Mouse (Mus musculus) heart, embryonic 12.5 days (tissue): Measurements from ENCODE around the gene Slc39a11. TPM values are rescaled to one million over a fixed set of nuclear protein-coding genes. Genes with fewer than 3 reads are reported as not detected.

Source experiments
- ATAC-seq: fragments of 200-750 bp; cut with Nextera tagmentation; 2 replicates; pipeline ENCODE4 v1.8.0; 2017; ENCODE audit warnings: moderate TSS enrichment, moderate library complexity; ENCODE audit not compliant: insufficient number of reproducible peaks, low FRiP score
- H3K27ac ChIP-seq: fragments of 300-500 bp; sonication (generic); 2 replicates; pipeline ENCODE4 v1.5.1; 2016; ENCODE audit warnings: mild to moderate bottlenecking, moderate library complexity; ENCODE audit not compliant: poor library complexity, severe bottlenecking
- H3K27me3 ChIP-seq: fragments of 300-500 bp; sonication (generic); replicated peaks from 2 replicates; pipeline ENCODE4 v1.6.1; 2016; ENCODE audit warnings: mild to moderate bottlenecking, moderate library complexity
- H3K36me3 ChIP-seq: fragments of 300-500 bp; sonication (generic); 2 replicates; pipeline ENCODE4 v1.6.1; 2016; ENCODE audit warnings: mild to moderate bottlenecking, moderate library complexity
- H3K4me1 ChIP-seq: fragments of 300-500 bp; sonication (generic); replicated peaks from 2 replicates; pipeline ENCODE4 v1.6.1; 2016; ENCODE audit warnings: mild to moderate bottlenecking
- H3K4me2 ChIP-seq: fragments of 300-500 bp; sonication (generic); 2 replicates; pipeline ENCODE4 v1.6.1; 2016; ENCODE audit warnings: mild to moderate bottlenecking, moderate library complexity
- H3K4me3 ChIP-seq: fragments of 300-500 bp; sonication (generic); 2 replicates; pipeline ENCODE4 v1.5.1; 2016; ENCODE audit warnings: mild to moderate bottlenecking
- H3K9ac ChIP-seq: fragments of 300-500 bp; sonication (generic); 2 replicates; pipeline ENCODE4 v1.6.1; 2016; ENCODE audit warnings: mild to moderate bottlenecking, moderate library complexity
- H3K9me3 ChIP-seq: fragments of 300-500 bp; sonication (generic); replicated peaks from 2 replicates; pipeline ENCODE4 v1.6.1; 2016; ENCODE audit warnings: mild to moderate bottlenecking, moderate library complexity
- WGBS: fragments of 180-500 bp; shearing (Covaris S2); methylation state at CpG from one replicate; pipeline ENCODE4 v1.1.7; 2016; 5-methylcytosine and 5-hydroxymethylcytosine counted together
- polyA plus RNA-seq: library from polyadenylated mRNA; unstranded; fragments of >200 nt; fragmentation: Nextera tagmentation; extraction: Ambion mirVana; gene quantifications from 2 replicates; pipeline ENCODE4 v1.2.1, GENCODE M21; 2016

Slc39a11 gene
- polyA plus RNA-seq, 1 experiment from 2014 or later: 19.0 TPM

GRCm38 (mm10) chr11:113338581-113338980, 311.3 kb downstream of the Slc39a11 start:
- no peaks in the 10 kb centered on the region for H3K27me3 ChIP-seq
- no peak overlapping the region for H3K27ac ChIP-seq
- no peak overlapping the region for H3K4me3 ChIP-seq
- WGBS: 34% methylated on average over 5 of the region's 5 CpGs
- no peak for ATAC-seq
- peaks cover 5% of the 10 kb centered on the region; the same call in 1 of the 2 replicates for H3K4me1 ChIP-seq
- H3K9me3 ChIP-seq: peaks cover 7% of the 10 kb centered on the region; the same call in 1 of the 2 replicates
- no peak overlapping the region for H3K9ac ChIP-seq
- no peak overlapping the region for H3K4me2 ChIP-seq
- peaks cover 7% of the 10 kb centered on the region for H3K36me3 ChIP-seq

GRCm38 (mm10) chr11:113335706-113336105, 314.2 kb downstream of the Slc39a11 start:
- 80% methylated on average over 5 of the region's 5 CpGs for WGBS

DNA sequence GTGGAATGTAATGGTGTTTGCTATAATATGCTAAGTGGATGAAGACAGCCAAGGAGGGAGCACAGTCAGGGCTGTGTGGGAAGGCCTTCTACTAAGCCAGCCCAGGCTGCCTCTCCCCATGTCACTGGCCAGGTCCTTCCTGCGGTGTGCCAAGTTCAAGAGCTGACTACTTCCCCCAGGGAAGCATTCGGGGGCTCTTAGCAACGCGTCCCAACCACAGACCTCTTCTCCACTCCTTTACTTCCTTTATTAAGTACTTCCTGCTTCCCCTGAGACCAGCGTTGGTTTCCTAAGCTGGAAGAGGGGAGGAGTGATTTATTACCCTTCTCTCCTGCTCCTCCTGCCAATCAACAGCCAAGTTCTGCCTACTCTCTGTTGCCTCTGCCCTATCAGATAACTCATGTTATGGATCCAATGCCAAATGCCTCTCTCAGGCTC, 315.4 kb downstream of the Slc39a11 start:
- Histone ChIP-seq H3K9me3 (no peaks in the 10 kb centered on the region; the same call in 1 of the 2 replicates), H3K4me3 (no peak overlapping the region), H3K36me3 (no peaks in the 10 kb centered on the region), H3K27me3 (no peaks in the 10 kb centered on the region), H3K9ac (no peak overlapping the region), H3K4me1 (peaks cover 15% of the 10 kb centered on the region), H3K27ac (no peak overlapping the region), H3K4me2 (no peak overlapping the region)
- WGBS: 50% methylated on average over 5 of the region's 5 CpGs
- no peak for ATAC-seq

More at GRCm38 (mm10) chr11:113335706-113336105, 314.2 kb downstream of the Slc39a11 start:
- no peaks in the 10 kb centered on the region; the same call in 1 of the 2 replicates for H3K9me3 ChIP-seq
- no peak for ATAC-seq
- no peaks in the 10 kb centered on the region for H3K27me3 ChIP-seq
- no peak overlapping the region for H3K4me2 ChIP-seq
- H3K4me3 ChIP-seq: no peak overlapping the region
- no peak overlapping the region for H3K9ac ChIP-seq
- no peak overlapping the region for H3K27ac ChIP-seq
- no peaks in the 10 kb centered on the region for H3K36me3 ChIP-seq
- H3K4me1 ChIP-seq: peaks cover 14% of the 10 kb centered on the region

DNA sequence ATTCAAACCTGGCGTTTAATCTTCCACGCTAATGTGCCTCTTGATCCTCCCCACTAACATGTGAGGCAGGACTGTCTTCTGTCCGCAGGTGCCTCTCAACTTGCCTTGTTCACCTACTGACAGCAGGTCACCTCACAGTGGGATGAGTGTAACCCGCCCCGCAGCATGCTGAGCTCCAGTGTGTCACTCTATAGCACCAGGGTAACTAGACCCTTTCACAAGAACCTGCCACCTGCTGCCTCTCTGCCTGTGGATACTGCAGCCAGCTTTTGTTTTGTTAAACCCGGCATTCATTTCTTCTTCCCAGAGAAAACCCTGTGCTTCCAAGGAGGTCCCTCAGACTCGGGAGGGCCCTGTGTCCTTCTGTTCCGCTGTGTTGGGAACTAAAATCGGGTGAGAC, 316.3 kb downstream of the Slc39a11 start:
- Histone ChIP-seq H3K36me3 (no peaks in the 10 kb centered on the region), H3K9ac (no peak overlapping the region), H3K4me3 (no peak overlapping the region), H3K27ac (no peak overlapping the region), H3K4me2 (no peak overlapping the region), H3K27me3 (no peaks in the 10 kb centered on the region), H3K9me3 (no peaks in the 10 kb centered on the region; the same call in 1 of the 2 replicates), H3K4me1 (peaks cover 15% of the 10 kb centered on the region)
- ATAC-seq: no peak
- 76% methylated on average over 9 of the region's 9 CpGs for WGBS

DNA sequence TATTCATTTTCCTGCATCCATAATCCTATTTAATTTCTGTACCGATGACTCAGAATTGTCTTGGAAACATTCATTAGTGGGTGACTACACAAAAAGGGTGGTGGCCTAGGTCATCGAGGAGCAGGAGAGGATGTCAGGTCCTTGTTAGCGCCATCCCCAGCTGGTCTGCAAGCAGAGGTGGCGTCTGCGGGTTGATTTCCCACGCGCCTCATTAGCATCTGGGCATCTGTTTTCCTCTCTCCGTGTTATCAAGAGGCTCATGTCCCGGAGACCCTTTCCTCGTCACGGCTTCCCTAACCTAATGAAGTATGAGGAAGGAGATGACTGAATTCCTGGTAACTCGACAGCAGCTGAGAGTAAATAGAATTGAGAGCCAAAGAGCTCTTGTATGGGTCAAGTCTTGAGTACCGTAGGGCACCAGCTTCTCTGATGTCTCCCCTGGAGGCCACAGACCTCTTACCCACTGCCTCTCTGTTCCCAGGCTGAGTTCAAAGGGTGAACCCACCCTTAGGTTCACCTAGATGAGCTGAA, 319.8 kb downstream of the Slc39a11 start:
- H3K27ac ChIP-seq: no peak overlapping the region
- ATAC-seq: no peak
- WGBS: 71% methylated on average over 13 of the region's 13 CpGs

GRCm38 (mm10) chr11:113327499-113328062, 322.3 kb downstream of the Slc39a11 start:
- ATAC-seq: no peak
- no peaks in the 10 kb centered on the region for H3K9me3 ChIP-seq
- no peaks in the 10 kb centered on the region for H3K36me3 ChIP-seq
- H3K9ac ChIP-seq: no peak overlapping the region
- H3K4me2 ChIP-seq: no peak overlapping the region
- no peak overlapping the region for H3K27ac ChIP-seq
- H3K4me1 ChIP-seq: peaks cover 15% of the 10 kb centered on the region
- 65% methylated on average over 3 of the region's 3 CpGs for WGBS
- no peaks in the 10 kb centered on the region for H3K27me3 ChIP-seq
- no peak overlapping the region for H3K4me3 ChIP-seq

More for the DNA sequence above, 319.8 kb downstream of the Slc39a11 start:
- Histone ChIP-seq H3K9me3 (no peaks in the 10 kb centered on the region; the same call in 1 of the 2 replicates), H3K4me1 (peaks cover 20% of the 10 kb centered on the region), H3K27me3 (no peaks in the 10 kb centered on the region), H3K4me3 (no peak overlapping the region), H3K36me3 (no peaks in the 10 kb centered on the region), H3K4me2 (no peak overlapping the region), H3K9ac (no peak overlapping the region)

- H3K4me2 ChIP-seq: peak overlapping the region; percentile 63
- no peaks in the 10 kb centered on the region for H3K36me3 ChIP-seq
- no peaks in the 10 kb centered on the region for H3K9me3 ChIP-seq
- peaks cover 14% of the 10 kb centered on the region for H3K4me1 ChIP-seq
- H3K27me3 ChIP-seq: no peaks in the 10 kb centered on the region
- H3K9ac ChIP-seq: 0 out of 2 replicates have a peak overlapping the region, but pooled peaks have one; percentile 2
- H3K27ac ChIP-seq: no peak overlapping the region
- 20% methylated on average over 18 of the region's 18 CpGs for WGBS
- peak overlapping the region; percentile 22; the same call in 1 of the 2 replicates for H3K4me3 ChIP-seq
- peak; percentile 66; the same call in 1 of the 2 replicates for ATAC-seq
These were observed 323.4 kb downstream of the Slc39a11 start for GRCm38 (mm10) chr11:113326387-113327011.

GRCm38 (mm10) chr11:113321601-113322000, 328.3 kb downstream of the Slc39a11 start:
- H3K27ac ChIP-seq: no peak overlapping the region
- no peak for ATAC-seq

DNA sequence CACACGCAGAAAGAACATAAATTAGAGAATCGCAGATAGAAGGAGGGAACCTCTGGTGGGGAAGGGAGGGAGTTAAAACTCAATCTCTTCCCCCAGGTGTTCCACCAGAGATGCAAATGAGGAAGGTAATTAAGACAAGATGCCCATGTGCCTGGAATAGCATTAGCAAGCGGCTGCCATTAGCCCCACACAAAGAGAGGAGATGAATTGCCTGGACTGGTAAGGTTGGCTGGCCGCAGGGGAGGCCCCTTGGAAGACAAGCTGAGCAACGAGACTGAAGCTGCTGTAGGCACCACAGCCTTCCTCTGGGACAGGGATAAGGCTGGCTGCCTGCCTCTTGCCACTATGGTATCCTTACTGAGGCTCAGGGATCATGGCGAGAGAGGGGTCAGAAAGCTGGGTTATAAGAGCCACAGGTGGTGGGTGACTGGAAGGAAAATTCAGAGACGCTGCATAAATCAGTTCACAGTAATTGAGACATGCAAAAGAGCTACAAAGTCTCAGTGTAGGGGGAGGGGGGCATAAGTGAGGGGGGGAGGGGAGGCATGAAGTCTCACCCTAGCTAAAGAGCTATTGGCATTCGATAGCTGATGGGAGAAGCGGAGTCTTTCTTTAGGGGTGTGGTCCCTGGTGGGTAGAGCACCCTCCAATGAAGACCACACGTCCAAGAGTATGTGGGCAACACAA, 340.5 kb downstream of the Slc39a11 start:
- ATAC-seq: no peak
- H3K9ac ChIP-seq: no peak overlapping the region
- no peaks in the 10 kb centered on the region for H3K27me3 ChIP-seq
- H3K4me3 ChIP-seq: no peak overlapping the region
- no peaks in the 10 kb centered on the region for H3K4me1 ChIP-seq
- peaks cover 10% of the 10 kb centered on the region for H3K36me3 ChIP-seq
- H3K9me3 ChIP-seq: no peaks in the 10 kb centered on the region; the same call in 1 of the 2 replicates
- no peak overlapping the region for H3K4me2 ChIP-seq
- H3K27ac ChIP-seq: no peak overlapping the region
- 64% methylated on average over 10 of the region's 10 CpGs for WGBS

More at GRCm38 (mm10) chr11:113321601-113322000, 328.3 kb downstream of the Slc39a11 start:
- H3K27me3 ChIP-seq: no peaks in the 10 kb centered on the region
- H3K36me3 ChIP-seq: peaks cover 3% of the 10 kb centered on the region; the same call in 1 of the 2 replicates
- no peak overlapping the region for H3K4me3 ChIP-seq
- WGBS: 85% methylated on average over 3 of the region's 3 CpGs
- peaks cover 4% of the 10 kb centered on the region; the same call in 1 of the 2 replicates for H3K9me3 ChIP-seq
- no peak overlapping the region for H3K4me2 ChIP-seq
- H3K9ac ChIP-seq: no peak overlapping the region
- H3K4me1 ChIP-seq: peaks cover 2% of the 10 kb centered on the region; the same call in 1 of the 2 replicates

- no peaks in the 10 kb centered on the region; the same call in 1 of the 2 replicates for H3K9me3 ChIP-seq
- H3K4me2 ChIP-seq: no peak overlapping the region
- no peak overlapping the region for H3K9ac ChIP-seq
- H3K36me3 ChIP-seq: peaks cover 10% of the 10 kb centered on the region
- no peaks in the 10 kb centered on the region for H3K27me3 ChIP-seq
- H3K4me3 ChIP-seq: no peak overlapping the region
- 69% methylated on average over 4 of the region's 4 CpGs for WGBS
- H3K4me1 ChIP-seq: no peaks in the 10 kb centered on the region
- ATAC-seq: no peak
- no peak overlapping the region for H3K27ac ChIP-seq
These were observed 341.5 kb downstream of the Slc39a11 start for GRCm38 (mm10) chr11:113308256-113308941.
